ENCODE assay signal across 8 mouse cellular contexts in genomic region chr10:77007433-77008108, GRCm38 (mm10). TPM values are rescaled to one million over a fixed set of nuclear protein-coding genes. Genes with fewer than 3 reads are reported as not detected.
DNase-seq lines count a peak whose midpoint lies in the region.

No protein-coding gene starts in this region.

- H3K36me3 ChIP-seq in limb, embryonic 10.5 days = no peaks in the 10 kb centered on the region

- H3K4me1 ChIP-seq in limb, embryonic 10.5 days = peaks cover 34% of the 10 kb centered on the region

- H3K4me3 ChIP-seq in limb, embryonic 10.5 days = no peak overlapping the region

- intact Hi-C loops in heart, postnatal 14 days (cut with DNase I) = no loop called here

- DNase-seq in heart, adult 11 months = peak; percentile 87
- no peak for DNase-seq in heart, postnatal 14 days
- peak; percentile 57 for DNase-seq in forelimb bud, embryonic 11.5 days (ENCODE audit: low read depth, low spot score)
- DNase-seq in limb, embryonic 10.5 days (ENCODE audit: low spot score) = peak; percentile 63
- DNase-seq in ovary, postnatal 36 days (ENCODE audit: low spot score) = peak; percentile 40
- no peak for DNase-seq in frontal cortex, postnatal 14 days (ENCODE audit: low spot score in 2 of 2)
- DNase-seq in gastrocnemius, postnatal 10 days = no peak
- no peak for DNase-seq in urinary bladder, postnatal 14 days (ENCODE audit: low spot score)

- H3K27ac ChIP-seq in limb, embryonic 10.5 days = peak overlapping the region; percentile 87

- no peaks in the 10 kb centered on the region for H3K9me3 ChIP-seq in limb, embryonic 10.5 days (replicated peaks)

- no peaks in the 10 kb centered on the region for H3K27me3 ChIP-seq in limb, embryonic 10.5 days (ENCODE audit: low read depth, poor library complexity, severe bottlenecking)

- 29% methylated on average over 8 of the region's 8 CpGs for WGBS in limb, embryonic 10.5 days

RNA-seq across cellular contexts. Expression of gene Slc19a1, which starts 24.5 kb away (rescaled TPM):
- 1 to 10 TPM; 4.0 to 5.0 TPM for total RNA-seq in heart, postnatal 14 days (2021)
- polyA plus RNA-seq in limb, embryonic 10.5 days (2016; fragmentation: Nextera tagmentation; extraction: Ambion mirVana) = 42.4 and 47.2 TPM in 2 replicates
- 1 to 10 TPM; 6.5 to 7.0 TPM for total RNA-seq in gastrocnemius, postnatal 10 days (2021)

RNA-seq across cellular contexts. Expression of gene Pcbp3, which starts 45.9 kb away (rescaled TPM):
- 1 to 10 TPM; 7.7 TPM for total RNA-seq in heart, postnatal 14 days (2021)
- polyA plus RNA-seq in limb, embryonic 10.5 days (2016; fragmentation: Nextera tagmentation; extraction: Ambion mirVana) = 44.9 and 47.3 TPM in 2 replicates
- 1 to 10 TPM; 4.6 to 8.0 TPM for total RNA-seq in gastrocnemius, postnatal 10 days (2021)

Comparison
In these comparisons a context has a peak if more than half of its experiments do, and no peak if none do; other contexts are left out.
1. DNase-seq: peak in heart, adult 11 months (single experiment), forelimb bud, embryonic 11.5 days (single experiment), limb, embryonic 10.5 days (single experiment) and ovary, postnatal 36 days (single experiment); none in heart, postnatal 14 days (0 of 2), frontal cortex, postnatal 14 days (0 of 2), gastrocnemius, postnatal 10 days (single experiment) and urinary bladder, postnatal 14 days (single experiment).